Mouse (Mus musculus): ENCODE measurements around the gene Zmym4. TPM values are rescaled to one million over a fixed set of nuclear protein-coding genes. Genes with fewer than 3 reads are reported as not detected.

Zmym4 gene
- total RNA-seq, 2 experiments from 2014 or later = 77.9 to 84.1 TPM

DNA sequence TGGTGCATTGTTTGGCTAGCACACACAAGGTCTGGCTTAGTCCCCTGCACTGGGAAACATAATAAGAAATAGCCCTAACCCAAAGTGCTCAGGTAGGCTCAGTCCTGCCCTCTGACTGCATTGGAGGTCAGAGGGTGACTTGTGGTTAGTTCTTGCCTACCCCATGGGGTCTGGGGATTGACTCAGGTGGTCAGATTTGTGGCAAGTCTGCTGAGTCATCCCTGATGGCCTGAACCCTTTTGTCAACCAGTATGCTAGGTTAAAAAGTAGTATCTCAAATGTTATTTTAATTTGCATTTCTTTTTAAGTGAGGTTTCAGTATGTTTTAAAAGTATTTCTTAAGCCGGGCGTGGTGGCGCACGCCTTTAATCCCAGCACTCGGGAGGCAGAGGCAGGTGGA, 136.8 kb downstream of the Zmym4 start:
- intact Hi-C loops (cut with DNase I) = no loop called here

DNA sequence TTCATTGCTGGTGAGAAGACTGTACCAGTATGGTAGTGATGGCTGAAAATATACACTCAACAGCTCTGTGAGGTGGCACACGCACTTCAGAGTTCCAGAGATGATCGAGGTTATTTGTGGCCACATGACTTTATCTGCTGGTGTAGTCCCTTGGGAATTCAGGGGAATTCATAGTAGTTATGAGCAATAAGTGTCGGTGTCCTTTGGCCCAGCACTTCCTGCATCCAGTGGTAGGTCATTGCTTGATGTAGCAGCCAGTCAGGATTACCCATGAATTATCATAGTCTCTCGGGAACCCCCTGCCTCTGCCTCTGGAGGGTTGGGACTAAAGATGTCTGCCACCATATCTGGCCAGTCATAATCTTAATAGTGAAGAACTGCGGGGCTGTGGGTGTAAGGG, 144.0 kb downstream of the Zmym4 start:
- intact Hi-C loops (cut with DNase I) = no loop called here
- no peak for DNase-seq

More for the DNA sequence above, 136.8 kb downstream of the Zmym4 start:
- DNase-seq = no peak

DNA sequence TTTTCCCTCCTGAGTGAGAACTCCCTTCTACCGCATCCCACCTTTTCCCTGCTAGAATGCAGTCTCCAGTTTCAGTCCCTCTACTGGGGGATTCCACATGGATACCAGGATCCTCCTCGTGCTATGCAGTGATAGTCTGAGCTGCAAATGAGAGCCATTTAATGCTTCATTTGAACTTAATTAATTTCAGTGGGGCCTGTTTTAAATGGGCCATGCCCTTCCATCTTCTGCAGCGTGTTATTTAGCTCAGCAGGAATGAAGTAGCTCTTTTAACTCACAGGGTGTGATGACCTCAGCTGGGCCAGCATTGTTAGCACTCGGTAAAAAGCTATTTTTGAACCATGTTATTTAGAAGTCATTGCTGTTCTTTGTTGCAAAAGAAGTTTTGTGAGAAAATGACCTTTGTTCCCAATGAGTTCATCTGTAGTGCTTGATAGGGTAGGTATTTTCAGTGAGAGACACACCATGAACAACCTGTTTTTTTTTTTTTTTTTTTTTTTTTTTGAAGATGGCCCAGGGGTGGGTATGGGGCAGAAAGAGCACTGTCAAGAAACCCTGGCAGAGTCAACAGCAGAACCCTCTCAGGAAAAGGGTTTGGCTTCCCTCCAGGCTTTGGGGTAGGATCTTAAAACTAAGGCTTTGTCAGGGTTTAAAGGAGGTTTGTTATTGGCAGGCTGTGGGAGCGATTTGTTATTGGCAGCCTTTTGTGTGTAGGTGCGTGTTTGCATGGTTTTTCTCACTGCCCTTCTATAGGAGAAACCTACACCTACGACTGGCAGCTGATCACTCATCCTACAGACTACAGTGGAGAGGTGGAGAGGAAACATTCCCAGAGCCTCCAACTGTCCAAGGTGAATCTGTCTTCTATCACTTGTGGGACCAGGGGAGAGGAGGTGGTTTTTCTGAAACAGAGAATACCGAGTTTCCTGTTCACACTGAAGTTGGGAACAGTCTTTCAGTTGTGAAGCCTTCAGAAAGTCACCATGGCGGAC, 144.7 kb downstream of the Zmym4 start:
- DNase-seq = no peak
- intact Hi-C loops (cut with DNase I) = no loop called here

- no peak for DNase-seq
- intact Hi-C loops (cut with DNase I) = no loop called here
Observed at GRCm38 (mm10) chr4:126814854-126815253, 153.1 kb downstream of the Zmym4 start.

DNA sequence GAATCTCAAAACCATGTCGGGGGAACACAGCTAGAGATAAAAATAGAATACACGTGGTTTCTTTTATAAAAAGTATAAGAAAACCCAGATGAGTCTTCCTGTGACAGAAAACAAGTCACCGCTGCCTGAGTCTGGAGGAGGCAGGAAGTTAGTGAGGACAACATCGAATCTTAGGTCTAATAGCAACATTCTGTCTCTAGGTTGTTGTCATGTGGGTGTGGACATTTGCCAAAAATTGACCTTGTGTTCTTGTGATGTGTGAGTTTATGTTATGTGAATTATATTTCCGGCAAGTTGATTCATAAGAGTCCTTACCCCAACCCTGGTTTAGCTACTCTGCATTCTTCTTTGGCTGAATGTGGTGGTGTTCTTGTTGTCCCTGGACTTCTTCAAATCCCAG, 154.7 kb downstream of the Zmym4 start:
- no peak for DNase-seq
- intact Hi-C loops (cut with DNase I) = no loop called here

Other genes starting within 250 kb of the Zmym4 start
- gene Tfap2e, start 231.9 kb downstream of the Zmym4 start, total RNA-seq (2021) = not detected
- 100 to 1,000 TPM; 291 to 313 TPM for gene Ncdn, start 214.7 kb downstream of the Zmym4 start, total RNA-seq (2021)
- 10 to 100 TPM; 49.2 to 49.4 TPM for gene AU040320, start 214.6 kb downstream of the Zmym4 start, total RNA-seq (2021)
- gene Sfpq, start 53.2 kb upstream of the Zmym4 start, total RNA-seq (2021) = 100 to 1,000 TPM; 459 to 501 TPM
- gene Zmym1, start 93.0 kb upstream of the Zmym4 start, total RNA-seq (2021) = 10 to 100 TPM; 15.6 to 17.5 TPM
- gene Zmym6, start 109.2 kb upstream of the Zmym4 start, total RNA-seq (2021) = 10 to 100 TPM; 40.1 to 40.3 TPM
- gene Tmem35b, start 155.6 kb upstream of the Zmym4 start, total RNA-seq (2021) = 1 to 10 TPM; 4.4 to 4.9 TPM
- 100 to 1,000 TPM; 111 to 125 TPM for gene Dlgap3, start 201.1 kb upstream of the Zmym4 start, total RNA-seq (2021)

Measured in left cerebral cortex, postnatal 4 days (tissue).